Mouse (Mus musculus) gastrocnemius, postnatal 25 days (tissue): ENCODE measurements around the gene Brca1. TPM values are rescaled to one million over a fixed set of nuclear protein-coding genes. Genes with fewer than 3 reads are reported as not detected.
"Not testable (repeated sequence)": the region's sequence is repeated elsewhere in the genome, so short reads cannot be mapped to it uniquely, and the experiment has no call there.

Source experiments
- DNase-seq: peaks from one replicate; pipeline ENCODE4 v3.0.0; 2022
- total RNA-seq, 2 experiments: library from RNA; stranded (reverse); gene quantifications; 1 replicate in 1 of 2; 2 replicates in 1 of 2; pipeline ENCODE4 v1.2.3; 2021

The Brca1 gene
- total RNA-seq, 2 experiments from 2014 or later = 0.26 to 0.94 TPM

DNA sequence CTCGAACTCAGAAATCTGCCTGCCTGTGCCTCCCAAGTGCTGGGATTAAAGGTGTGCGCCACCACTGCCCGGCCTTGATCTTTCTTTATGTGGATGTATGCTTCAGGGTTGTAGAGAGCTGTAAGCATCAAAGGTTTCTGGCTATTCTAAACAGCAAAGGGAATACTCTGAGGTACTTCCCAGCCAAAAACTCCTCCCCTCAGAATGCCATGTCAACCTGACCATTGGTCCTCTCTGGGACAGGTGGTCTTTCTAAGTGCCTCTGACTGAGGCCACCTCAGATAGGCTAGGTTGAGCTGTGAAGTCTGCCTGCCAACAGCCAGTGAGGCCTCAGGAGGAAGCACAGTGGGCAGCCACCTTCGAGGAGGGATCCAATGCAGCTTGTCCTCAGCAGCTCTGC, 102.9 kb downstream of the Brca1 start:
- DNase-seq = no peak

DNA sequence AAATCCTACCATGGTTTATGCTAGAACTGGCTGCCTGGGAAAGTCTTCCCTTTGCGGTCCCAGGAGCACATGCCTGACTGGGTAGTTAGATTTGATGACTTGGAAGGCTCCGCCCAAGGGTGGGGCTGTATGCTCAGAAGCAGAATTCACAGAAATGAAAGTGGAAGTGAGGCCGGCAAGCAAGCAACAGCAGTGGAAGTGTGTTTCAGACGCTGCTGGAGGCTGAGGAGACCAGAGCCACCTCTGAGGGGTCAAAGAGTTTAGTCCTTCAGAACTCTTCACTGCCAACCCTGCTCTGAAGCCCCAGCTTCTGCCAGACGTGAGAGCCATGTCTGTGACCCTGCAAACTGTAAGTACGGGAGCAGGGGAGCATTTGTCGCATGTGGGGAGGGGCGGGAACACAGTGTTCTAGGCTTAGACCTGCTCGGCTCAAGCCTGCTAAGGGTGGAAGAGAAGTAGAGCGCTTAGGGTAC, 103.4 kb downstream of the Brca1 start, which contains the start of gene Ifi35:
Gene Ifi35 (plus strand): TSS at position 134 of the 473 bp plus-strand sequence.
- peak; percentile 82 for DNase-seq

DNA sequence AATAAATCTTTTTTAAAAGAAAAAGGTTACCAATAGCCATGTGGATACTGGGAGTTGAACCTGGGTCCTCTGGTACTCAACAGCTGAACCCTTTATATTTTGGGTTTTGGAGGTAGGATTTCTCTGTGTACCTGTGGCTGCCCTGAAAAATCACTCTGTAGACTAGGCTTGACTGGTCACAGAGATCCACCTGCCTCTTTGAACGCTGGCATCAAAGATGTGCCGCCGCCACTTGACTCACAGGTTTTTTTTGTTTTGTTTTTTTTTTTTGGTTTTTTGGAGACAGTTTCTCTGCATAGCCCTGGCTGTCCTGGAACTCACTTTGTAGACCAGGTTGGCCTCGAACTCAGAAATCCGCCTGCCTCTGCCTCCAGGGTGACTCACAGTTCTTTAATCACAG, 104.0 kb downstream of the Brca1 start:
- no peak for DNase-seq

DNA sequence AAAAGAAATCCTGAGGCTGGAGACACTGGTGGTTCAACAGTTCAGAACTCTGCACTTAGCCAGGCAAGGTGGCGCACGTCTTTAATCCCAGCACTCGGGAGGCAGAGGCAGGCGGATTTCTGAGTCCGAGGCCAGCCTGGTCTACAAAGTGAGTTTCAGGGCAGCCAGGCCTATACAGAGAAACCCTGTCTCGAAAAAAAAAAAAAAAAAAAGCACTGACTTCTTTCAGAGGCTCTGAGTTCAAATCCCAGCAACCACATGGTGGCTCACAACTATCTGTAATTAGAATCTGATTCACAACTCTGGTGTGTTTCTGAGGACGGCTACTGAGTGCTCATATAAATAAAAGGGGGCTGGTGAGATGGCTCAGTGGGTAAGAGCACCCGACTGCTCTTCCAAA, 104.9 kb downstream of the Brca1 start:
- DNase-seq = not testable (repeated sequence)

DNA sequence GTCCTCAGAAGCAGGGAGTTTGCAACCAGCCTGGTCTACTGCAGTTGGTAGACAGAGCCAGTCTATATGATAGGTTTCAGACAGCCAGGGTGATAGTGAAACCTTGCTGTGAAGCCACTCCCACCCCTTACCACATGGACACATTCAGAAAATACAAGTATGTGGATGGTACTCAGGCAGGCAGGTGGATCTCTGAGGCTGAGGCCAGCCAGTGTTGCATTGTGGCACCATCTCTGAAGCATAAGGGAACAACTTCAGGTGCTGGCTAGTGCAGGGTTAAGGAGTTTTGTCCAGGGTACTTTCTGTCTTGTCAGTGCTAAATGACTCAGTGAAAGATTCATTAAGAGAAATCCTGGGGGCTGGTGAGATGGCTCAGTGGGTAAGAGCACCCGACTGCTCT, 105.4 kb downstream of the Brca1 start:
- DNase-seq = no peak

DNA sequence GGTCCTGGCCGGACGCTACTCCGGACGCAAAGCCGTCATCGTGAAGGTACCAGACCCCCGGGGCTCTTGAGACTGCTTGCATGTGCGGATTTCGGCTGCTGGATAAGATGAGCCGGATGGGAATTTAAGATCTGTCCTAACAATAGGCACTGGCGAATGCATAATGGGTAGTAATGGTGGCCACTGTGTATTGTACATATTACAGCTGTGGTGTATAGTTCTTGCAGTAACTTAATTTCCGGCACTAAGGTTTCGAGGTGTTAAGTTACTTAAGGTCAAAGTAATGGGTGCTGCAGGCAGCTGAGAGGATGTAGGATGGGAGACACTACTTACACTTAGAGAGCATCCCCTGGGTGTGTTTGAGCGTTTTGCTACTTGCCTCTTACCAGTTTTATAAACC, 109.0 kb downstream of the Brca1 start:
- DNase-seq = no peak

DNA sequence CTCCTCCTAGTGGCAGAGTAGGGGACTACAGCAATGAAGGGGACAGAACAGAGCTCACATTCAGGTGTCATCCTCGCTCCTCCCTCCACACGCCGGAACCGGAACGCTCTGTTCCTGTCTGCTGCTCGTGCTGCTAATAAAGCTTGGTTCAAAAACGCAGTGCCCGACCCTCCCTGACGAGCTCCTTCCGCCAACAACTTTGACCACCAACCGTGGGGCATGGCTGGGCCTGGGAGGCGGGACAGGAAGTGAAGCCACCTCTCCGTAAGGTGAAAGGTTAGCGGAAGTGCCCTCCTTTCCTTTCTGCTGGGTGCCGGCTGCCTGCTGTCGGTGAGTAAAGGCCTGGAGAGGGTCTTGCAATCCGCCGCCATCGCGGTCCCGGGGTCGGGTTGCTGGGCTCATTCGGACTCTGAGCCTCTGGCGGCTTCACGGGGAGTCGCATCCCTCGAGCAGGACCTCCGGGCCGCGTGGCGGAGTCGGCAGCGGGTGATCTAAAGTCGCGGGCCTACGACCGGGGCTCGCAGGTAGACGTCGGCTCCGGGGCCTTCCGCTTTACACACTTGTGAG, 109.5 kb downstream of the Brca1 start, which contains the start of gene Rpl27:
Gene Rpl27 (plus strand): TSS at position 172 of the 567 bp plus-strand sequence.
- peak; percentile 98 for DNase-seq

DNA sequence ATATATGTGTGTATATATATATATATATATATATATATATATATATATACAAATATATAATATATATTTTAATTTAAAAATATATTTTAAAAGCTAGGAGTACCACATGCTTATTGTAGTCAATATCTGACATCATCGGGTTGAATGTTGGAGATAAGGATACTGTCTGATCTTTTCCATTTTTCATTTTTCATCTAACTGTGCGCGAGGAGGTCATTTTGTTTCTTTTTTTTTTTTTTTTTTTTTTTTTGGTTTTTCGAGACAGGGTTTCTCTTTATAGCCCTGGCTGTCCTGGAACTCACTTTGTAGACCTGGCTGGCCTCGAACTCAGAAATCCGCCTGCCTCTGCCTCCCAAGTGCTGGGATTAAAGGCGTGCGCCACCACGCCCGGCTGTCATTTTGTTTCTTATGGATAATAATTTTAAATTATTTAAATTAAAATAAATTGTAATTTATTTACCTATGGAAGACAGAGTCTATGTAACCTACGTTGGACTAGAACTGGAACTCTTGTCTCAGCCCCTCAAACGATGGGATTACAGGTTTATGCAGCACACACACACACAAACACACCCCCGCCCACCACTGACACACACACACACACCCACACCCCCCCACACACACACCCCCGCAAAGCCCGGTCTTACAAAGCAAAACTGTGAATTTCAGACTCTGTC, 110.2 kb downstream of the Brca1 start:
- not testable (repeated sequence) for DNase-seq

Other genes starting within 250 kb of the Brca1 start
- 10 to 100 TPM; 78.2 to 79.6 TPM for gene Becn1, start 249.7 kb downstream of the Brca1 start, total RNA-seq
- gene Psme3, start 235.7 kb downstream of the Brca1 start, total RNA-seq = 10 to 100 TPM; 66.3 to 67.8 TPM
- 1 to 10 TPM; 1.3 to 1.6 TPM for gene Aoc2, start 226.9 kb downstream of the Brca1 start, total RNA-seq
- 10 to 100 TPM in 1 of 2 experiments, 1 to 10 TPM in 1; 5.6 to 22.7 TPM for gene Aoc3, start 221.3 kb downstream of the Brca1 start, total RNA-seq
- not detected for gene G6pc, start 184.4 kb downstream of the Brca1 start, total RNA-seq
- 10 to 100 TPM; 16.0 to 17.1 TPM for gene Aarsd1, start 134.3 kb downstream of the Brca1 start, total RNA-seq
- gene Gm27029, start 127.2 kb downstream of the Brca1 start, total RNA-seq = 1 to 10 TPM; 5.8 to 7.1 TPM
- gene Rundc1, start 126.9 kb downstream of the Brca1 start, total RNA-seq = 1 to 10 TPM; 6.6 to 7.3 TPM
- 100 to 1,000 TPM; 106 to 110 TPM for gene Ptges3l, start 126.6 kb downstream of the Brca1 start, total RNA-seq
- gene Rpl27, start 109.7 kb downstream of the Brca1 start, total RNA-seq = 10 to 100 TPM; 40.6 to 42.5 TPM
- 10 to 100 TPM in 1 of 2 experiments, 1 to 10 TPM in 1; 8.5 to 10.8 TPM for gene Ifi35, start 103.5 kb downstream of the Brca1 start, total RNA-seq
- 1 to 10 TPM; 2.9 to 3.6 TPM for gene Rnd2, start 87.0 kb downstream of the Brca1 start, total RNA-seq
- gene Vat1, start 85.7 kb downstream of the Brca1 start, total RNA-seq = 10 to 100 TPM; 13.1 to 19.3 TPM
- gene Nbr1, start 194 bp upstream of the Brca1 start, total RNA-seq = 10 to 100 TPM; 65.0 to 67.8 TPM
- gene Tmem106a, start 30.3 kb upstream of the Brca1 start, total RNA-seq = 1 to 10 TPM; 1.1 to 2.5 TPM
- not detected for gene Gm11634, start 47.3 kb upstream of the Brca1 start, total RNA-seq
- gene Rdm1, start 75.2 kb upstream of the Brca1 start, total RNA-seq = 10 to 100 TPM; 21.6 to 25.0 TPM
- gene Arl4d, start 113.6 kb upstream of the Brca1 start, total RNA-seq = 1 to 10 TPM; 5.7 to 5.8 TPM
- 10 to 100 TPM; 12.4 TPM for gene Dhx8, start 181.0 kb upstream of the Brca1 start, total RNA-seq
- 1 to 10 TPM; 5.7 to 6.1 TPM for gene Etv4, start 233.4 kb upstream of the Brca1 start, total RNA-seq